Mouse (Mus musculus): ENCODE results near the gene Hdgf. TPM values are rescaled to one million over a fixed set of nuclear protein-coding genes. Genes with fewer than 3 reads are reported as not detected.

Gene Hdgf
- polyA plus RNA-seq, 1 experiment = 112 TPM

DNA sequence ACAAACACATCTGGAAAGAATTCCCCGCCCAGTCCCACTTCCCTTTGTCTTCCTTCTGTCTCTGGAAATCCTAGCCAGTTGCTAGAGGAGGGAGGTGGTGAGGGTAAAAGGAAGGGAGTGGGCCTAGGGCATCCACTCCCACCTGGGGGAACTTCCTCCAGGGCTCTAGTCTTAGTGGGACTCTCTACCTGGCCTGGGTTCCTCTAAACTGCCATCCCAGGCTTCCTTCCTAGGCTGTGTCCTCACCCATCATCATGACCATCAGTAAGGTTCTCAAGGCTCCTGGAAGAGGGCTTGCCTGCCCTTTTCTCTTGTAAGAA lies 40.4 kb downstream of the Hdgf start:
- no peaks in the 10 kb centered on the region; the same call in 1 of the 2 replicates for H3K4me1 ChIP-seq (replicated peaks; ENCODE audit: control insufficient read depth, insufficient read depth, low read length)
- no peak overlapping the region for H3K27ac ChIP-seq (ENCODE audit: control insufficient read depth, insufficient read depth, low read length)
- 18% methylated on average over 1 of the region's 1 CpGs for WGBS
- no peak for DNase-seq
- no peak overlapping the region for H3K4me3 ChIP-seq (ENCODE audit: control insufficient read depth, insufficient read depth, low read length)
- TF ChIP-seq POLR2A (IDR thresholded peaks at IDR 0.05; ENCODE audit: control insufficient read depth, extremely low read depth, insufficient read depth, low read length, poor library complexity) (no peak), CTCF (IDR thresholded peaks at IDR 0.05; ENCODE audit: borderline replicate concordance, control insufficient read depth, extremely low read depth, insufficient read depth, low read length, poor library complexity) (no peak)
- peaks cover 9% of the 10 kb centered on the region for H3K36me3 ChIP-seq (ENCODE audit: control insufficient read depth, insufficient read depth, low read length)
- peaks cover 25% of the 10 kb centered on the region; the same call in 1 of the 2 replicates for H3K27me3 ChIP-seq (ENCODE audit: control insufficient read depth, insufficient read depth, low read length)

GRCm38 (mm10) chr3:87947056-87947810 lies 41.1 kb downstream of the Hdgf start:
- Histone ChIP-seq H3K4me1 (replicated peaks; ENCODE audit: control insufficient read depth, insufficient read depth, low read length) (no peaks in the 10 kb centered on the region; the same call in 1 of the 2 replicates), H3K27me3 (ENCODE audit: control insufficient read depth, insufficient read depth, low read length) (peaks cover 31% of the 10 kb centered on the region), H3K4me3 (ENCODE audit: control insufficient read depth, insufficient read depth, low read length) (no peak overlapping the region), H3K27ac (ENCODE audit: control insufficient read depth, insufficient read depth, low read length) (no peak overlapping the region), H3K36me3 (ENCODE audit: control insufficient read depth, insufficient read depth, low read length) (peaks cover 2% of the 10 kb centered on the region; the same call in 1 of the 2 replicates)
- no peak for DNase-seq
- TF ChIP-seq POLR2A (IDR thresholded peaks at IDR 0.05; ENCODE audit: control insufficient read depth, extremely low read depth, insufficient read depth, low read length, poor library complexity) = 0 out of 2 replicates have a peak, but pooled peaks have one; percentile 18
- no peak for TF ChIP-seq CTCF (IDR thresholded peaks at IDR 0.05; ENCODE audit: borderline replicate concordance, control insufficient read depth, extremely low read depth, insufficient read depth, low read length, poor library complexity)
- 9% methylated on average over 26 of the region's 26 CpGs for WGBS

- H3K27me3 ChIP-seq (ENCODE audit: control insufficient read depth, insufficient read depth, low read length) = peaks cover 37% of the 10 kb centered on the region
Measured at GRCm38 (mm10) chr3:87947811-87948199, 41.7 kb downstream of the Hdgf start.

GRCm38 (mm10) chr3:87948378-87949265 lies 42.5 kb downstream of the Hdgf start, which contains the start of gene Crabp2:
TSS of gene Crabp2 (plus strand) at chr3:87948666.
- Histone ChIP-seq H3K36me3 (ENCODE audit: control insufficient read depth, insufficient read depth, low read length) (no peaks in the 10 kb centered on the region), H3K4me3 (ENCODE audit: control insufficient read depth, insufficient read depth, low read length) (no peak within 1 kb of the TSS), H3K27me3 (ENCODE audit: control insufficient read depth, insufficient read depth, low read length) (peaks cover 39% of the 10 kb centered on the region), H3K27ac (ENCODE audit: control insufficient read depth, insufficient read depth, low read length) (no peak within 1 kb of the TSS), H3K4me1 (replicated peaks; ENCODE audit: control insufficient read depth, insufficient read depth, low read length) (no peaks in the 10 kb centered on the region; the same call in 1 of the 2 replicates)
- WGBS = 9% methylated on average over 35 of the region's 35 CpGs
- TF ChIP-seq CTCF (IDR thresholded peaks at IDR 0.05; ENCODE audit: borderline replicate concordance, control insufficient read depth, extremely low read depth, insufficient read depth, low read length, poor library complexity) (no peak), POLR2A (IDR thresholded peaks at IDR 0.05; ENCODE audit: control insufficient read depth, extremely low read depth, insufficient read depth, low read length, poor library complexity) (no peak)
- no peak for DNase-seq

More at GRCm38 (mm10) chr3:87947811-87948199, 41.7 kb downstream of the Hdgf start:
- 3% methylated on average over 17 of the region's 17 CpGs for WGBS
- Histone ChIP-seq H3K4me1 (replicated peaks; ENCODE audit: control insufficient read depth, insufficient read depth, low read length) (no peaks in the 10 kb centered on the region; the same call in 1 of the 2 replicates), H3K4me3 (ENCODE audit: control insufficient read depth, insufficient read depth, low read length) (no peak overlapping the region), H3K27ac (ENCODE audit: control insufficient read depth, insufficient read depth, low read length) (no peak overlapping the region), H3K36me3 (ENCODE audit: control insufficient read depth, insufficient read depth, low read length) (no peaks in the 10 kb centered on the region)
- no peak for DNase-seq
- TF ChIP-seq POLR2A (IDR thresholded peaks at IDR 0.05; ENCODE audit: control insufficient read depth, extremely low read depth, insufficient read depth, low read length, poor library complexity) (no peak), CTCF (IDR thresholded peaks at IDR 0.05; ENCODE audit: borderline replicate concordance, control insufficient read depth, extremely low read depth, insufficient read depth, low read length, poor library complexity) (no peak)

DNA sequence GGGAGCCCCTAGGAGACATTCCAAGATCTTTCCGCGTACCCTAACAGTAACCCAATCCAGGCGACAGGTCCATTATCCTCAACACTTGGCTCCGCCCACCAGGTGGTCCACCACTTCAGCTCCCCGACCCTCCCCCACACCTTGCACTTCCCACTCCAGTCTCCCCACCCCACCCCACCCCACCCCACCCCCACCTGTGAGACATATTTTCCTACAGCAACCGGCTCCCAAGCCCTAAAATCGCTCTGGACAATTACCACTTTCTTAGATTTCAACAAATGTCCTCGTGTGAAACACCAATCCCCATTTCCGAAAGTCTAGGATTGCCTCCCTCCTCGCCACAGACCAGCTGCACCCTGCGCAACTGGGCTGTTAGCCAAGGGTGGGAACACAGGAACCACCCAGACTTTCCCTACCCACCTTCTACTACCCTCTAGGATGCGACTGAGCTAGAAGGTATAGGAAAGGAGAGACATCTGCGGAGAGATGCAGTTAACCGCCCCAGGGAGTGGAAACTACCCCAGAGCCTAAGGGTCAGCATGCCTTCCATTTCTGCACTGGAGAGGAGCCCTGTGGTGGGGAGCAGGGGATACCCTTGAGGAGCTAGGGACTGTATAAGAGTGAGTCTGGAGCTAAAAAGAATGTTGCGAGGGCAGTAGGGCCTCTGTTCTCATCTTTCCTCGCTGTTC lies 43.3 kb downstream of the Hdgf start:
- DNase-seq = no peak
- peaks cover 39% of the 10 kb centered on the region for H3K27me3 ChIP-seq (ENCODE audit: control insufficient read depth, insufficient read depth, low read length)
- H3K4me1 ChIP-seq (replicated peaks; ENCODE audit: control insufficient read depth, insufficient read depth, low read length) = no peaks in the 10 kb centered on the region; the same call in 1 of the 2 replicates
- WGBS = 36% methylated on average over 16 of the region's 16 CpGs
- TF ChIP-seq POLR2A (IDR thresholded peaks at IDR 0.05; ENCODE audit: control insufficient read depth, extremely low read depth, insufficient read depth, low read length, poor library complexity) (no peak), CTCF (IDR thresholded peaks at IDR 0.05; ENCODE audit: borderline replicate concordance, control insufficient read depth, extremely low read depth, insufficient read depth, low read length, poor library complexity) (no peak)
- H3K36me3 ChIP-seq (ENCODE audit: control insufficient read depth, insufficient read depth, low read length) = no peaks in the 10 kb centered on the region
- H3K27ac ChIP-seq (ENCODE audit: control insufficient read depth, insufficient read depth, low read length) = no peak overlapping the region
- H3K4me3 ChIP-seq (ENCODE audit: control insufficient read depth, insufficient read depth, low read length) = no peak overlapping the region

Measured in thymus, adult 2 months (tissue).